Mouse (Mus musculus) NIH3T3 (cell line): ENCODE data around the gene Rora.

Experiments used
- DNase-seq: peaks from one replicate; pipeline ENCODE4 v3.0.0-alpha.2; 2012; ENCODE audit warnings: low read depth

The Rora gene

DNA sequence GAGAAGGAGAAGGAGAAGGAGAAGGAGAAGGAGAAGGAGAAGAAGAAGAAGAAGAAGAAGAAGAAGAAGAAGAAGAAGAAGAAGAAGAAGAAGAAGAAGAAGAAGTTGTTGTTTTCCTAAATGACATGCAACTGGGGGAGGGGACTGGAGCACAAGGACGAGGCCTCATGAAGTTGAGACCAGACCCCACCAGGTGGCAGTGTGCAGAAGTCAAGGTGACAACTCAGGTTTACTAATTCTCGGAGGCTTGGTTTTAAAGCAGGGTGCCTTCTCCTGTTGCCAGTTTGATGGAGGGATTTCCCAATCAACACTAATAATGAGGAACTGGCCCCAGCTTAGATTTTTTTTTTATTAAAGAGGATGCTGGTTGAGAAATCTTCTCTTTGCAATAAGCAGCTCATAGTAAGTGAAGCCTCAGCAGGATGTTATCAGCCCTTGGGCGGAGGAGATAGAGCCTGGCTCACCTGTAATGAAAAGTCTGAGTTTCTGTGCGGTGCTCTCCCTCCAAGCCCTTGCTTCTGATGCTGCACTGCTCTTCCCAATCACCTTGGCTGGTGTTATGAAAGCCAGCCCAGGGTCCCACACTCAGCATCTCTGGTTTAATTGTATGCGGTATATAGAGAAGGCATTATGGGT lies 303.5 kb downstream of the Rora start:
- DNase-seq: peak; percentile 24

DNA sequence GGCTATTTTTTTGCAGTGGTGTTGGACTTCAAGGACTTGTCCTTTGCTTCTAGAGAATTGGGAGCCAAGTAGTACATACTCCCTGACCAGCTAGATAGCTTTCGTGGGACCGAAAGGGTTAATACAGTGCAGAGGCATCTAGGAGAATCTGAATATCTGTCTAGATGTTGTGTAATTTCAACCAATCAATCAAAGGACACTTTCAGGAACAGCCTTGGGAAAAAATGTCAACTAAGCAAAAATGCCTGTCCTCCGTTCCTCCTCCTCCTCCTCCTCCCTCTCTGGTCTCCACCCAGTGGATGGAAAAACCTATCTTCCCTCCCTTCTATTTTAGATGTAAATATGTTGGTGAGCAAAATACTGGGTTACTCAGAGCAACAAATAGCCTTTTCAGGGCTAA lies 304.2 kb downstream of the Rora start:
- no peak for DNase-seq

DNA sequence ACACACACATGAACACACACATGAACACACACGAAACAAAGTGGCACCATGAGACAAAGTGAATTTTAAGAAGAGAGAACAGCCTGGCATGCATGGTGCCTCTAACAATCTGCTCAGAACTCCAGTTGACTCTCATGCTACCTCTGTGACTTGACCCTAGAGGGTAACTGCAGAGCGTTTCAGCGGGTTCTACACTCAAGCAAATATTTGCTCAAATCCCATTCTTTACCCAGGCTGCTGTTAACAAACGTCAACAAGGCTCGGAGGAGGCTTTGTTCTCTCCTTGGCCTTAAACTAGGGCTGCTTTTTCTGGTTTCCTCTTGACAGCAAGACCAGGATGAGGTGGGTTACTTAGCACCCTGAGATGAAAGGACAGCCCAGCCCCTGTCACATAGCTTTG lies 305.3 kb downstream of the Rora start:
- DNase-seq: no peak

DNA sequence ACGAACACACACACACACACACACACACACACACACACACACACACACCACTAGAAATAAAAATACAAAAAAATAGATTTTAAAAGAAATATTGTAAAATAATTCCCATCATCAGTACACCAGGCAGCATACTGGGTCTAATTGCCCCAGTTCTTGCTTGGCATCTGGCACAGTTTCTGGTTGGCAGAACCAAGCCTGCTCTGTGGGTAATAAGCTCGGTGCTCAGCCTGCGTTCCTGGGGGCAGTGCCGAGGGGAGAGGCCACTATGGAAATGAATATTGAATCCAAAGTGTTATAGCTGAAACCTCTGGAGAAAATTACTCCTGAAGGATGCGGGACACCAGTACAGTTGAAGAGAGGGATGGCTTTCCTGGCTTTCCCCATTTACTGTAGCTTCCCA lies 310.3 kb downstream of the Rora start:
- no peak for DNase-seq

DNA sequence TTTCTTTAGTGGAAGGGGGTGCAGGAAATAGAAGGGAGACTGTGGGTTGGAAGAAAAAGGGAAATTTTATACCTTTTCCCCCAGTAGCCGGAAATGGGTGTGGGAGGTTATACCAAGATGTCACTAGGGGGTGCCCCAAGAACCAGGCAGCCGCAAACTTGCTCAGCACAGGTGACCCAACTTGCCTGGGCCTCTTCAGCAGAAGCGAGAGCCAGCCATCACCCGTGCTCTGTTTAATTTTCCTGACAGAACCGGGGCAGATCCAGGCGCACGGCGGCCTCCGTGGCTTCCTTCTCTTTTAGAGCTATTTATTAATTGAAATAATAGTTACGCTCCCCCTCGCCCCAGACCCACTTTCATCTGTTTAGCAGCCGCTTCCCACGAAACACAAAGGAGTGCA lies 313.0 kb downstream of the Rora start:
- DNase-seq: no peak

DNA sequence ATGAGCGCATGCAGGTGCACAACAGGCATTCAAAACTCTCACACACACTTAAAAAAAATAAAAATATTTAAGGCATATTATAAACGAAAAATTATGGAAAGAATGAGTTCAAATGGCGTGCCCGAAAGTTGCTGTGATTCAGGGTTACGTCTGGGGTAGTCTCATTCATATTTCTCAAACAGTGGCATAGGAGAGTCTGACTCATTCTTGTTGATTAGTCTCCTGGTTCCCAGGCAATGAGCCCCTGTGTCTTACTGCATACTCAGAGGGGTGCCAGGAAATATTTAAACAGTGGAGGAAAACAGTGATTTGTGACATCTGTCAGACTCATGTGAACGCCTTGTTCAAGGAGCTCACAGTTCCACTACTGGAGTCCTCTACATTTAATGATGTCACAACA lies 316.5 kb downstream of the Rora start:
- DNase-seq: no peak

DNA sequence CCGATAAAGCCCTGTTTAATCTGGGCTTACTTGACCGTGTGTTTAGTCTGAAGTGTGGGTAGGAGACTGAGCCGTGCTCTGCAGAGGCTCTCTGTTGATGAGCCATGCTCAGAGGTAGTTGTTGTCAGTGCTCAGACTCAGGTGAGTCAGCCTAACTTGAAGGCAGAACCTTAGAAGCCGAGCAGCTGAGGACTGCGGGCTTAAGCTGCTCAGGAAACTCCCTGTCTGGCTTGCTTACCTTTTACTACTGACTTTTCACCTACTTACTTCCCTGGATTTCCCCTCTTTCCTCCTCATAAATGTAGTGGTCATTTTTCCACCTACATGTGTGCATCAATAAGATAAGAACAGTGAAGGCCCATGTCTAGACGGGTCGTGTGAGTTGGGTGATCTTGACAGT lies 318.7 kb downstream of the Rora start:
- no peak for DNase-seq

DNA sequence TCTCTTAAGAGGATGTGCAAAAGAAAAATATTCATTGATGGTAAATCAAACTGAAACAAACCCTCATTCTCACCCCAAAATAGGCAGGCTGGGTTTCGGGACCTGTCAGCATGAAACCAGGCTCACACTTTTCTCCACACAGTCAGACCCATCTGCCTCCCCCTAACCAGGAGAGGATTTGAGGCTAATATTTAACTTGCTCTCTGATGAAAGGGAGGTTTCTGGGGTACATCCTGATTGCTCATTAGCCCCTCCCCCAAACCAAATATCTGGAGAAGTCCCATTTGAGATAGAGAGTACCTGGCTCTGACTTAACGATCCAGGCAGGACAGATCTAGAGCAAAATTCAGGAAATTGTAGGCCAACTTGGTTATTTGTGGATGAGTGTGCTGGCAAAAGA lies 320.9 kb downstream of the Rora start:
- DNase-seq: no peak

DNA sequence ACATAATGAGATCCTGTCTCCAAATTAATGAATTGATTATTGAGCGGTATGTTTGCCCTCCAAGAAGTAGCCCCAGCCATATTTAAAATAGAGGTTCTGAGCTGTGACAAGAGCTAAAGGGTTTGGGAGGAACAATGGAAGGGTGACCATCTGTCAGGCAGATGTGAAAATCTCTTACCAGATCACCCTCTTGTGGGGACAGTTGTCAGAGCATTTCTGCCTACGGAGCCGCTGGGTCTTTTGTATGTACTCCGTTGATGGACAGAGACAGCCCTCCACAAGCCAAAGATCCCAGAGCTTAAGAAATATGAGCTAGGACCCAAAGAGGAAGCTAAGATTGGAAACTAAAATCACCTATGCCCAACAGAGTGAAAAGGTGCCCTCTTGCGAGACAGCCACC lies 322.6 kb downstream of the Rora start:
- no peak for DNase-seq

DNA sequence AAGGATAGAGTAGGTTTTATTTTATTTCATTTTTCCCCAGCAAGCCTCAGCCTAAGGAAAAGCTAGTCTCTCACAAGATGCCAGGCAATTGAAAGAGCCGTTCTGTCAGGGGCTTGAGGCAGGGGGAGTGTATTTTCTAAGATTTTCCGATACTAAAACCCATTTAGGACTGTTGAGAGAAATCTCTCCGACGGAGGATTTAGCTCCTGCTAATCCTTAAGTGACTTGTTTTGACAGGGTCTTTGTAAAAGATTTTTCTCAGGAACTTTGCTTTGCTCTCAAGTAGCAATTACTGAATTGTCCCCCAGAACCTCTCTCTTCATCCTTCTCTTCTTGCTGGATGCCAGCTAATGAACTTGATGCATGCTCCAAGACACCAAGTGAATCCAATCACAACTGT lies 323.3 kb downstream of the Rora start:
- no peak for DNase-seq

DNA sequence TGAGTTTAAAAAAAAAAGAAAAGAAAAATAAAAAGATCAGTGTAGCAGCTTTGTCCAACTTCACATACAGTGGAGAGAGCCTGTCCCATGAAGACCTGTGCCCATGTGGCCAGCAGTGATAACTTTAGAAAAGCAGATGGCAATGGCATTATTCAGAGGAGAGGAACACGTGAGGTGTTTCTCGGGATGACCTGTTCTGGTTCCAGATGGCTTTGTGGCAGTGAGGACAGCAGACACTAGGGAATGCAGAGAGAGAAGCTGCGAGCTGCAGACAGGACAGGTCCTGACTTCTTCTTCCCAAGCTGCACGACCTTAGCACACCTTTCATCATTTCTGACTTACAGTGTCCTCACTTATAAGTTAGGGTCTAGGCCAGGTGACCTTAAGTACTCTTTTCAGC lies 325.1 kb downstream of the Rora start:
- DNase-seq: no peak

DNA sequence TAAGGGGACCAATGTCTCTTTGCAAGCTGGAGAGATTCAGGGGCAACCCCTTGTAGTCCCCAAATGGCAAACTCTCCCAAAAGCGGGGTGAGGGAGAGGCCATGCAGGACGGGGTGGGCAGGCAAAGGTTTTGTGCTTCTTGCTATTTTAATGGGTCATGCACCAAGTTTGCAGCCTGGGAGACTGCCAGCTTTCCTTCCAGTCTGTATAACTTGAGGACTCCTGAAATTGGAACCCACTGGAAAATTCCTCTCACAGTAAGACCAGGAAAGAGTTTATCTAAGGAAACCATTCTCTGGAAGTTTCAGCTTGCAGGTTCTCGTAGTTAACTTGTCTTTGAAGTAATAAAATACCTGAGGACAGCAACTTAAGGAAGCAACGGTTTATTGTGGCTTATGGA lies 326.5 kb downstream of the Rora start:
- no peak for DNase-seq

DNA sequence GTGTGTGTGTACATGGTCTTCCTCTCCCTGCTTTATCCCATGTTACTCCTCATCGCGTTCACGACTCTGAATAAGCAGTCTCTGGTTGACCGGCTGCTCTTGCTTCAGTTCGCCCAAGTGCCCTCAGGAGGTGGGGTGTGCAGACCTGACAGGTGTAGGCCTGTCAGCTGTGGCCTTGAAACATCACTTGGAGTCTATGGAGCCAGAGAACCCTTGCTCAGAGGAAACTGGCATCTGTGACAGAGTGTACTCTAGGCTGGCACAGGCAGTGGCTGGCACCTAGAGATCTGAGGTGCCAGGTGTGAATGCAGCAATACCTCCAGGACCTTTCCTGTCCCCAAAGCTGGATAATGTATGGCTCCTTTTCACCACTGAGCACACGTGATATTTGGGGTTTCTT lies 331.5 kb downstream of the Rora start:
- no peak for DNase-seq

DNA sequence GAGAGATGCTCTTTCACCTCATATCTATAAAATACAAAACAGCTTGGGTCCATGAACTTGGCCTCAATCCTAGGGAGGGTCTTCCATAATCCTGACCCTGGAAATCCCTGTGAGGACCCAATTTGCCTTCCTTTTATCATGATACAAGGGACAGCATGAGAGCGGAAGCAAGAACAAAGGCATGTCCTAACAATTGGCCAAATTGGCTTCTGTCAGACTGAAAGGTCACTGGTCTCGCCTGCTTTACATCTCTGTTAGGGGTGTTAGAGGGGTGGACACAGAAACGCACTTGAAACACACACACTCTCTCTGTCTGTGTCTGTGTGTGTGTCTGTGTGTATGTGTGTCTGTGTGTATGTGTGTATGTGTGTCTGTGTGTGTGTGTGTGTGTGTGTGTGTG lies 332.2 kb downstream of the Rora start:
- DNase-seq: no peak

DNA sequence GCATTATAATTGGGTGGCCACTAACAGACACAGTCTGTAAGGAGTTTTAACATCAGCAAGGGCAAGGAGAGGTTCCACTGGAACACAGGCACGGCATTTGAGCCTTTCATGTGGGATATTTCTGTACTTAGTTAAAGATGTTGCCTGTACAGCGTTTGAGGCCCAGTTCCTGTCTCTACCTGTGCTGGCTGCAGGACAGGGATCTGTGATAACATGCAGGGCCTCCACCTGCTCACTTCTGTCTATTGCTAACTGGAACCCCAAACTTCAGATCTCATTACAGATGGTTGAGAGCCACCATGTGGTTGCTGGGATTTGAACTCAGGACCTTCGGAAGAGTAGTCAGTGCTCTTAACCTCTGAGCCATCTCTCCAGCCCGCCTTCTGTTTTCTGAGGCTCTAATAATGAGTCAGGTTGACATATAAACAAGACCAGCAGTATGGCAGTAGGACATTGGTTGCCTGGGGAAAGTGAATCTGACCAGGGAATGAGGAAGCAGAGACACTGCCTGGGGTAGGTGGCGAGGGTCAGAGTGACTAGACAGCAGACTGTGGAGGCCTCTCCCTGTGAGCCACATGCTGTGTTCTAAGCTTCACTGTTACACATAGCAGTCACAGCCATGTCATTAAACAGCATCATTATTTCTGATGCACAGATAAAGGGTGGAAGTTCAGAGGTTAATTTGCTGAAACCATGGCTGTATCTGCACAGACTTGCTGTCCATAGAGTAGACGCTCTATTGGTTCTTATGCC lies 333.9 kb downstream of the Rora start:
- no peak for DNase-seq

DNA sequence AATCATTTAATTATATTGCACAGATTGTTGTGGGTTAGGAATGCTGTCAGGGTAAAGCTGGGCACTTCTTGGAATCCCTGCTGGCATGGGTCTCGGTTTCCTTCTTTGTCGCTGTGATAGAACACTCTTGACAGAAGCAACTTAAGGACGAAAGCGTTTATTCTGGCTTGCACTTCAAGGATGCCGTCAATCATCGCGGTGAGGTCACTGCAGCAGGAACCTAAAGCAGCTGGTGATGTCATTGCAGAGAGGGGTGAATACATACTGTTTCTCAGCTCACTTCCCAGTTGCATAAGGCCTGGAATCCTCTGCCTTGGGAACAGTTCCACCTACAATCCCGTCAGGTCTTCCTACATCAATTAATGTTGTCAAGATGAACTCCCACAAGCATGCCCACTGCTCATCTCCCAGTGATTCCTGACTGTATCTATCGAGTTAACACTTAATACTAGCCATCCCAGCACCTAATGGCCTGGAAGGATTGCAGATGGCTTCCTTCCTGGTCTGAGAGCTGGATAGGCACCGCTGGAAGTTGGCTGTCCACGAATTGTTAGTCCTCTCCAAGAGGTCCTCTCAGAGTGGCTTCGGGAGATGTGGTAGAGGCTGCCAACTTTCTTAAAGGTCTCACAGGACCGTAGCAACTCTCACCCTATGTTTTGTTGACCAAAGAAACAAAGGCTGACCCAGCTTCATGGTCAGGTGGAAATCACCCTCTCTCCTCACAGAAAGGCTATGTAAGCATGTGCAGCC lies 334.8 kb downstream of the Rora start:
- DNase-seq: no peak

DNA sequence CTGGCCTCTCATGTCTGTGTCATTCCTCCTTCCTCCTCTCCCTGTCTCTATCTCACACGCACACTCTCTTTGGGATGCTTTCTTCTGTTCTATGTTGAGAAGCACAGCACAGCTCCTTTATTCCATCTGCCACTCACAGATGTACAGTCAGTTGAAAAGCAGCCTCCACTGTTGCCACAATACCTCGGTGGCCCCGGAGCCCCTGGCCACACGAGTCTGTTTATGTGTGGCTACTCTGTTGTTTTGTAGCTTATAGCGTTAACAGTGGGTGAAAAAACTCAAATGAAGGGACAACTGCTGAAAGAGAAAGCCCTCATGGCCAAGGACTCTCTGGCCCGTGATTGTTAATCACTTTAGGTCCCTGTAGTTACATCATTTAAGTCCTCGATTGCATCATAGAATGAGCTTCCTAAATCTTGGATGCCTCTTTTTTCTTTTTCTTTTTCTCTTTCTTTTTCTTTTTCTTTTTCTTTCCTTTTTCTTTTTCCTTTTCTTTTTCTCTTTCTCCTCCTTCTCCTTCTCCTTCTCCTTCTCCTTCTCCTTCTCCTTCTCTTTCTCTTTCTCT lies 336.4 kb downstream of the Rora start:
- no peak for DNase-seq

DNA sequence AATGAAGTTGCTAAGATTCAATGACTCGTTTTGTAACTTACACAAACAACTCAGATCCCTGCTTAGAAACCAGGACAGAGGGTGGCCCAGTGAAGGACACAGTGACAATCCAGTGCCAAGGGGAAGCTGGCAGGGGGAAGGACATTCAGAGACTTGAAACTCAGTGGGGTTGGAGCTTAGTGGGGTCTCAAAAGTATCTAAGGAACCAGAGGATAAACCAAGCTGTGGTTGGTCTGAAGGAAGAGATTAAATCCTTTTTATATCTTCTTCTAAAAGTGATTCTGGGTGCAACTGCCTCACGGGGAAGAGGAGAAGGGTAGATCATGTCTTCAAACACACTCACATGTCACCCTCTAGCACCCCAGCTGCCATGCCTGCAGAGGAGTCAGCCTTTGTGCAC lies 340.3 kb downstream of the Rora start:
- DNase-seq: no peak

DNA sequence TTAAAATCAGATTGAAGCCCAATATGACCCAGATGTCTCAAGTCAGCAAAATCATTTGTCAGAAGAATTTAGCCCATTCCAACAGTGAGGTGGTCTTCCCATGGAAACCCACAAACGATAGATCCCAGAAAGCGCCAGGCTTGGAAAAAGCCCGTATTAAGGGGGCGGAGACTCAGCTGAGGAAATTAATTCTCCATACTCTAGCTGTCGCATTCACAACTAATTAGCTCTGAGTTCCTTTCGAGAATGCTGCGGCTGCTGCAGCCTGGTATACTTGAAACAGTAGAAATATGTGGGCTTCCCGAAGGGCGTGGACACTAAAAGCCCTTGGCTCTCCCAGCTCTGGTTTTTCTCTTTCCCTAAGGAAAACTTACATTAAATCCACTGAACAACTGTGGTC lies 345.4 kb downstream of the Rora start:
- DNase-seq: no peak

DNA sequence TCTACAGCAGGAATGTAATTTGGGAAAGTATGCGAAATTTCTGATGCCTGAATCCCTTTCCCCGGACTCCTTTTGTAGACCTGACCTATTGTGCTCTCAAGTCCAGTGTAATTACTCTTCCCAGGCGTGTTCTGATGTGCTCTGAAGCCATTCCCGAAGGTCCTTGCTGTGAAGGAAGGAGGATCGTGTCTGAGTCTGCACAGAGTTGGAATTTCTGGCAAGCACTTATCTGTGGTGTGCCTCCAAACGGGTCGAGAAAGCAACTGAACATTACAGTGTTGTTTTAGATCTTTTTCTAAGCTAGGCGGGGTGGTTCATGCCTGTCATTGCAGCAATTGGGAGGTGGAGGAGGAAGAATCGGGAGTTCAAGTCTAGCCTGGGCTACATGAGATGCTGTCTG lies 350.9 kb downstream of the Rora start:
- no peak for DNase-seq

DNA sequence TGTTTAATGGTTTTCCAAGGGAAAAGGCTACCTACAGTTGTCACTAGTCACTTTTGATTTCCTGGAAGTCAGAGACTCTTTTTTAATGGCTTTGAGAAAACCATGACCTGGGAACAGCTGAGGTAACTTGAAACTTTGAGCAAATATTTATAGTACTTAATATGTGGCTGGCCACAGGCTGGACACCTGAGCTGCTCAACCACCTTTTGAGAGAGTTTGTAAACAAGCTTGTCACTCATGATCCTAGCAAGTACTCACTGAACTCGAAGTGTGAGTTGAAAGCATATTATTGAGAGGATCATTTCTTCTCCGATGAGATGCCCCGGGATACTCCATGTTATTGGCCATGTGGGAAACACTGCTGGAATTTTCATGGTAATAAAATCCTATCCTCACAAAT lies 353.1 kb downstream of the Rora start:
- DNase-seq: no peak

DNA sequence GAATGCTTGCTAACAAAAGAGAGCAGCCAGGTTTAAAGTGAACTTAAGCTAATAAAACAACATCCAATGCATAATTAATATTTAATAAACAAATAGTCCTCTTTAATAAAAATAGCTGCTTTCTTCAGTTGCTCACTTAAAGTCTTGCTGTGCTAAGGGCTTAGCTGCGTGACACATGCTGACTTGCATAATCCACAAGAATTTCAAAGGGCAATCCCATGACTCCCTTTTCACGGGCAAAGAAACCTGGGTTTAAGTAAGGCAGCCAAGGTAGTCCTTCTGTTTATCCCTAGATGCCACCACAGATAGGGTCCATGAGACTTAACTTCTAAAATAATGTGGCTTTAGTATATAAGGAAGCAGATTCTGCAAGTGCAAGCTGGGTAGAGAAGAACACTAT lies 355.1 kb downstream of the Rora start:
- no peak for DNase-seq

DNA sequence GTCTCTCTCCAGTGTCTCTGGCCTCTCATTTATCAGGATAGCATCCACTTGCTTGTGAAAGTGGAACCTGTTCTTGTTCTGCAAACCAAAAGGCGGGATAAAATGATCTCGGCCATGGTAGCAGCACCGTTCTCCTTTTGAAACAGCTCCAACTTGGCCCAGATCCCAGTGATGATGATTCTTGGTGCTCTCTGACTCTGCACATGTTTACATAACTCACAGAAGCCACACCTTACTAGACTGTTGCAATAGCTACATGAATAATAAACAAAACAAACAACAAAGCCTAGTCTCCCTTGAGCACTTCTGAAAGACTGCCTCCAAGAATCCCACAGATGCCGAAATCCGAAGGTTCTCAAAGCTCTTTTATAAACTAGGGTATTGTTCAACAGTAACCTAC lies 357.3 kb downstream of the Rora start:
- peak; percentile 18 for DNase-seq
